7 mouse cellular contexts compared by ENCODE assay signal in the genomic region with DNA sequence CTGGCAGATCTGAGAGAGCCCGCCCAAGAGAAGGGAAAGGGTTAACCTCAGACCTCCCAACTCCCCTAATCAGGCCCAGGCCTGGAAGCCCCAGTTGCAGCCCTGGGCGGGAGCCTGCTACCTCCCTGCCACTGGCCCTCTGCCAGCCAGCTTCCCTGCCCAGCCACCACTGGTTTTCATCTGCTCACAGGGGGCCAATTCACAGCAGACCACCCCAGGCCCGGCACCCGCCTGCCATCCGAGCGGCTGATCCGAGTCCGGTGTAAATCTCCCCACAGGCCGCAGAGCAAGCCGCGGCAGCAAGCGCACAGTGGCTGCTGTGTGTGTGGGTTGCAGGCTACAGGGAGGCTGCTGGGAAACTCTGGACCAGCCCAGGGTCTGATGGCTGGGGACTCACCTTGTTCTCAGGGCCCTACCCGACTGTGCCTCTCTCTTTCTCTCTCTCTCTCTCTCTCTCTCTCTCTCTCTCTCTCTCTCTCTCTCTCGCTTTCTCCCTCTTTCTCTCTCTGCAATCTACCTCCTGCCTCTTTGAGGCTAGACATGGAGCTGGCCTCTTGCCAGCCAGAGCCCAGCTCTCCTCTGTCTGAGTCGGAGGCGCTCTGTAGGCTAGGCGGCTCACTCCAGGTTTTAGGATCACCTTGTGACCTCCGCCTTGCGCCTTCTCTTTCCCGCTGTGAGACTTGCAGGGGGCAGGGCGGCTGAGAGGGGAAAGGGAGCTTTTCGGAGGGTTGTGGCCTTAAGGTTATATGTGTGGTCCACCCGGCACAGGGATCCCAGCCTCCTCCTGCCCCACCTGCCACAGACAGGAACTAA. TPM values are rescaled to one million over a fixed set of nuclear protein-coding genes. Genes with fewer than 3 reads are reported as not detected.
A peak's percentile ranks its signal among the peaks of the same experiment; 100 is the strongest.
DNase-seq lines count a peak whose midpoint lies in the region; ATAC-seq and TF ChIP-seq lines count a peak whose summit lies in the region.

No protein-coding gene starts in this region.

- H3K4me3 ChIP-seq in ES-Bruce4 (ENCODE audit: low read depth, low read length) (peak overlapping the region; percentile 34), ES-E14 (ENCODE audit: insufficient read depth in 1 of 2, low read depth in 1 of 2, low read length in 2 of 2, poor library complexity in 1 of 2, severe bottlenecking in 1 of 2) (peak overlapping the region; percentile 65 to 83)
- no peak overlapping the region for H3K4me3 ChIP-seq in forebrain, embryonic 15.5 days
- no peak overlapping the region for H3K4me3 ChIP-seq in liver, embryonic 14.5 days (ENCODE audit: insufficient read depth in 1 of 2, low read depth in 2 of 2, low read length in 2 of 2)

- peak; percentile 61; the same call in 1 of the 2 replicates for ATAC-seq in forebrain, embryonic 15.5 days (replicated peaks)
- peak; percentile 36; the same call in 1 of the 2 replicates for ATAC-seq in liver, embryonic 14.5 days (ENCODE audit: insufficient read depth)

- TF ChIP-seq POLR2A in ES-Bruce4 (IDR thresholded peaks at IDR 0.05; ENCODE audit: insufficient read depth, low read length): no peak

- H3K27ac ChIP-seq in ES-Bruce4 (ENCODE audit: insufficient read depth, low read length) (no peak overlapping the region), ES-E14 (ENCODE audit: insufficient read depth, low read depth, low read length, poor library complexity, severe bottlenecking) (no peak overlapping the region)
- H3K27ac ChIP-seq in forebrain, embryonic 15.5 days (replicated peaks): no peak overlapping the region
- no peak overlapping the region for H3K27ac ChIP-seq in liver, embryonic 14.5 days

- TF ChIP-seq EP300 in ES-Bruce4 (IDR thresholded peaks at IDR 0.05; ENCODE audit: insufficient read depth, low read depth, low read length): 0 out of 2 replicates have a peak, but pooled peaks have one; percentile 2
- no peak for TF ChIP-seq EP300 in liver, embryonic 14.5 days (IDR thresholded peaks at IDR 0.05; ENCODE audit: low read depth)

- in situ Hi-C loops in ES-E14 (cut with MboI; ENCODE audit: low sequenced_read_pairs in 2 of 2, unreplicated experiment in 2 of 2): no loop called here

- H3K36me3 ChIP-seq in ES-Bruce4 (ENCODE audit: control insufficient read depth, insufficient read depth, low read length, poor library complexity, severe bottlenecking) (no peaks in the 10 kb centered on the region), ES-E14 (ENCODE audit: control insufficient read depth, insufficient read depth, low read length, poor library complexity, severe bottlenecking) (no peaks in the 10 kb centered on the region)
- H3K36me3 ChIP-seq in forebrain, embryonic 15.5 days: no peaks in the 10 kb centered on the region
- H3K36me3 ChIP-seq in liver, embryonic 14.5 days (replicated peaks; ENCODE audit: control insufficient read depth, insufficient read depth, low read depth): no peaks in the 10 kb centered on the region

- no peaks in the 10 kb centered on the region for H3K27me3 ChIP-seq in ES-Bruce4 (ENCODE audit: control insufficient read depth, insufficient read depth, low read length, poor library complexity, severe bottlenecking)
- H3K27me3 ChIP-seq in forebrain, embryonic 15.5 days: peaks cover 38% of the 10 kb centered on the region
- H3K27me3 ChIP-seq in liver, embryonic 14.5 days (ENCODE audit: control insufficient read depth, insufficient read depth, low read length): no peaks in the 10 kb centered on the region; the same call in none of the 2 replicates

- no peaks in the 10 kb centered on the region for H3K9me3 ChIP-seq in ES-Bruce4 (replicated peaks; ENCODE audit: control insufficient read depth, insufficient read depth, low read length, poor library complexity, severe bottlenecking)
- H3K9me3 ChIP-seq in ES-E14 (ENCODE audit: control insufficient read depth, insufficient read depth, low read depth, low read length): no peaks in the 10 kb centered on the region
- no peaks in the 10 kb centered on the region for H3K9me3 ChIP-seq in forebrain, embryonic 15.5 days
- H3K9me3 ChIP-seq in liver, embryonic 14.5 days (ENCODE audit: control insufficient read depth, low read length): no peaks in the 10 kb centered on the region

- H3K9ac ChIP-seq in ES-Bruce4 (ENCODE audit: low read depth, poor library complexity, severe bottlenecking): peak overlapping the region; percentile 36
- peak overlapping the region; percentile 83 for H3K9ac ChIP-seq in ES-E14 (ENCODE audit: insufficient read depth, low read depth, low read length, poor library complexity, severe bottlenecking)
- no peak overlapping the region; the same call in 1 of the 2 replicates for H3K9ac ChIP-seq in forebrain, embryonic 15.5 days (replicated peaks)
- H3K9ac ChIP-seq in liver, embryonic 14.5 days (replicated peaks): no peak overlapping the region

- H3K4me1 ChIP-seq in ES-Bruce4 (ENCODE audit: control insufficient read depth, insufficient read depth, low read length) (peaks cover 10% of the 10 kb centered on the region), ES-E14 (ENCODE audit: control insufficient read depth in 2 of 2, insufficient read depth in 2 of 2, low read length in 2 of 2, poor library complexity in 1 of 2) (peaks cover 5 to 15% of the 10 kb centered on the region in 2 experiments; a peak in 2 of 4 replicates)
- H3K4me1 ChIP-seq in forebrain, embryonic 15.5 days: peaks cover 13% of the 10 kb centered on the region
- H3K4me1 ChIP-seq in liver, embryonic 14.5 days (replicated peaks; ENCODE audit: control insufficient read depth in 2 of 2, insufficient read depth in 2 of 2, low read length in 1 of 2): peaks cover 7 to 23% of the 10 kb centered on the region in 2 experiments

- 4% methylated on average over 23 of the region's 23 CpGs for WGBS in forebrain, embryonic 15.5 days
- WGBS in liver, embryonic 14.5 days (ENCODE audit: insufficient replicate concordance): 38% methylated on average over 23 of the region's 23 CpGs

- no peak for TF ChIP-seq CTCF in ES-Bruce4 (IDR thresholded peaks at IDR 0.05; ENCODE audit: low read depth, low read length)
- TF ChIP-seq CTCF in liver, embryonic 14.5 days (IDR thresholded peaks at IDR 0.05; ENCODE audit: low read depth): no peak

- no peak for DNase-seq in ES-E14 (ENCODE audit: low read depth, low spot score)
- DNase-seq in liver, embryonic 14.5 days (ENCODE audit: low read depth in 3 of 3, low spot score in 3 of 3): no peak
- no peak for DNase-seq in adrenal gland, adult 18-20 months (ENCODE audit: low spot score in 2 of 2)
- DNase-seq in right cerebral cortex, postnatal 36 days (ENCODE audit: low spot score in 2 of 2): no peak
- DNase-seq in thymus, postnatal 25 days: no peak

- H3K4me2 ChIP-seq in forebrain, embryonic 15.5 days (replicated peaks): peak overlapping the region; percentile 28
- no peak overlapping the region for H3K4me2 ChIP-seq in liver, embryonic 14.5 days (ENCODE audit: low read depth)

TF ChIP-seq in ES-E14, 5 proteins besides CTCF, POLR2A, EP300 and RAD21:
- no peak for TF ChIP-seq ZC3H11A (IDR thresholded peaks at IDR 0.05; ENCODE audit: borderline replicate concordance, low read depth, low read length)
- no peak for TF ChIP-seq HCFC1 (IDR thresholded peaks at IDR 0.05; ENCODE audit: borderline replicate concordance, insufficient read depth, low read length)
- no peak for TF ChIP-seq ZNF384 (IDR thresholded peaks at IDR 0.05; ENCODE audit: low read depth, low read length)
- no peak for TF ChIP-seq MAFK (IDR thresholded peaks at IDR 0.05; ENCODE audit: insufficient read depth, low read depth, low read length)
- no peak for TF ChIP-seq CHD2 (IDR thresholded peaks at IDR 0.05; ENCODE audit: low read depth, low read length)
TF ChIP-seq in ES-E14: peak in this region for 0.

RNA-seq across cellular contexts. Expression of gene Runx3, which starts 46.2 kb away (rescaled TPM):
- 0.76 and 1.1 TPM in 2 replicates for polyA plus RNA-seq in ES-Bruce4 (2011; ENCODE audit: insufficient read depth, insufficient read length, low read depth, missing spikeins)
- total RNA-seq in ES-E14 (2012; rRNA removed): 0.49 and 0.63 TPM in 2 replicates
- not detected in 2 replicates for polyA plus RNA-seq in forebrain, embryonic 15.5 days (2015; fragmentation: Nextera tagmentation; extraction: Ambion mirVana)
- polyA plus RNA-seq in liver, embryonic 14.5 days (2012; rRNA removed): 1.2 and 1.3 TPM in 2 replicates
- 0.99 and 1.00 TPM in 2 replicates for polyA plus RNA-seq in liver, embryonic 14.5 days (2014; fragmentation: Nextera tagmentation; extraction: Ambion mirVana)
- 1 to 10 TPM; 2.3 to 4.8 TPM for total RNA-seq in adrenal gland, adult 18-20 months (2021)

Comparison
In these comparisons a context has a peak if more than half of its experiments do, and no peak if none do; other contexts are left out.
1. H3K4me3 ChIP-seq: peak in ES-Bruce4 (single experiment) and ES-E14 (2 of 2); none in forebrain, embryonic 15.5 days (single experiment) and liver, embryonic 14.5 days (0 of 2).
2. H3K9ac ChIP-seq: peak in ES-Bruce4 (single experiment) and ES-E14 (single experiment); none in forebrain, embryonic 15.5 days (single experiment) and liver, embryonic 14.5 days (single experiment).